Mouse (Mus musculus): ENCODE measurements around the gene Itpripl2.
A peak's percentile ranks its signal among the peaks of the same experiment; 100 is the strongest.

The Itpripl2 gene

GRCm38 (mm10) chr7:118486917-118487316, 4.9 kb downstream of the Itpripl2 start:
- no peak for DNase-seq

- no peak for DNase-seq
Observed at GRCm38 (mm10) chr7:118483996-118484395, 7.8 kb downstream of the Itpripl2 start.

- DNase-seq: no peak
Observed at GRCm38 (mm10) chr7:118482001-118482400, 9.8 kb downstream of the Itpripl2 start.

- DNase-seq: no peak
Observed at GRCm38 (mm10) chr7:118481047-118481810, 10.5 kb downstream of the Itpripl2 start.

GRCm38 (mm10) chr7:118480160-118480709, 11.5 kb downstream of the Itpripl2 start:
- DNase-seq: no peak

DNA sequence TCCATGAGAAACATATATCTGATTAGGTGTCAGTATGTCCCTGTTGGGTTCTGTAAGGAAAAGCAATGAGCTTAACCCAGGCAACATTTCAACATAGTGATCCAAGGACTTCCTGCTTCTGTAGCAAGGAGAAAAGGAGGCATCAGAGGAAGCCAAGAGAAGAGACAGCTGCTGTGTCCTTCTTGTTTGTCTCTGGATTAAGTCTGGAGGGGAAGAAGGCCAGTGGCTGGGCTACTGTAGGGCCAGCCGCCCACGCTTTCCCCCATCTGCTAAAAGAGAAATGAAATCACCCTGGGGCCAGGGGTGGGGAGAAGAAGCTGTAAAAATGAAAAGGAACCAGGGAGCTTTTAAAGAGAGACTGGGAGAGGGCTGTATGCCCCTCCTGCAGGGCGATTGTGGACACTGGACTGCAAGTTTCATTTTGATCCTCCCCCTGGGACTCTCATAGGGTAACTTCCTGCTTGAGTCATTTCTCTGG, 12.9 kb downstream of the Itpripl2 start:
- DNase-seq: no peak

DNA sequence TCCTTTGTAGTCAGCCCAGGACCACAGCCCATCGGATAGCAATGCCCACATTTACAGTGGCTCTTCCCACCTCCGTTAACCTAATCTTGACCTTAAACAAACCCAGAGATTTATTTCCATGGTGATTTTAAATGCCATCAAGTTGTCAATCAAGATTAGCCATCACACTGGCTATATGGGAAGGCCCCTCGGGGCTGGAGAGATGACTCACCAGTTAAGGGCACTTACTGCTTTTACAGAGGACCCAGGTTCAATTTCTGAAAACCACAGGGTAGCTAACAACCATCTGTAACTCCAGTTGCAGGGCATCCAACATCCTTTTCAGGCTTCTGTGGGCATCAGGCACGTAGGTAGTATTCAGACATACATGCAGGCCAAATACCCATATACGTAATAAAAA, 15.3 kb downstream of the Itpripl2 start:
- no peak for DNase-seq

DNA sequence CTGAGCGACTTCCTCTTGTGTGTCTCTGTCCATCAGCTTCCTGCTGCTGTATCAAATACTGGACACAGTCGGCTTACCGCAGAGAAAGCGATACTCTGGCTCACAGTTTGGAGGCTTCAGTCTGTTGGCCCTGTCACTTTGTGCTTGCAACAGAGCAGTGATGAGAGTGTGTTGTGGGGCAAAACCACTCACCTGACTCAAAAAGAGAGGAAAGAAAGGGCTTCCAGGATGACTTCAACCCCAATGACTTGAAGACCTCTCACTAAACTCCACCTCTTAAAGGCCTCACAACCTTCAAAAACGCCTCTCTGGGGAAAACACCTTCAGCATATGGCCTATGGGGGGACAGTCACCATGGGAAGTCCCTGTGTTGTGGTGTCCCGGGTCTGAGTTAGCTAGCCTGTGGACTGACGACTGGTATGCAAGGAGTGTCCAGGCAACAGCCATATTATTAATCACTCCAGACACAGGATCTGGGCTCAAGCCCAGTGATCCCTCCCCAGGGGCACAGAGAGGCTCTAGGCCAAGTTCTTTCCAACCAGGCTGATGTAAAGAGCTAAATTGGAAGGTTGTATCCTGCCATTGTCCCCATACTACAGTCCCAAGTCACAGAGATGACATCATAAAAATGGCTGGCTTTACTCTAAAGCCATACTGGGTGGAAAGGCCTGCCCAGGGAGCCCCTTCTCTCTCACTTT, 16.6 kb downstream of the Itpripl2 start:
- no peak for DNase-seq

- DNase-seq: no peak
Observed at GRCm38 (mm10) chr7:118472886-118473285, 18.9 kb downstream of the Itpripl2 start.

- DNase-seq: no peak
Observed at GRCm38 (mm10) chr7:118468060-118468459, 23.7 kb downstream of the Itpripl2 start.

DNA sequence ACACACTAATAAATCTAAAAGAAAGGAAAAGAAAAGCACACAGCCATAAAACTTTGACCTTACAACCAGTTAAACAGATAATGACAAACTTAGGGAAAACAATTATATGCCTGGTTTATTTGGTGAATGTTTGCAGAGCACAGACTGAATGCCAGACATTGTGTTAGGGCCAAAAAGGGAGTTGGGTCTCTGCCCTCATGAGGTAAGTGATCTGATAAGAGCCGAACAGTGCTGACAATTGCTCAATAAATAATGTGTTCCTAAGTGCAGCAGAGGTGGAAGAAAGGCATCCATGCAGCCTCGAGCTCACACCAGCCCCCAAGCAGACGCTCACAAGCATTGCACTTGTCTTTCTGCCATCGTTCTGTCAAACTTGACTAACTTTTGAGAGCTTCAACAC, 27.3 kb downstream of the Itpripl2 start:
- DNase-seq: no peak

DNA sequence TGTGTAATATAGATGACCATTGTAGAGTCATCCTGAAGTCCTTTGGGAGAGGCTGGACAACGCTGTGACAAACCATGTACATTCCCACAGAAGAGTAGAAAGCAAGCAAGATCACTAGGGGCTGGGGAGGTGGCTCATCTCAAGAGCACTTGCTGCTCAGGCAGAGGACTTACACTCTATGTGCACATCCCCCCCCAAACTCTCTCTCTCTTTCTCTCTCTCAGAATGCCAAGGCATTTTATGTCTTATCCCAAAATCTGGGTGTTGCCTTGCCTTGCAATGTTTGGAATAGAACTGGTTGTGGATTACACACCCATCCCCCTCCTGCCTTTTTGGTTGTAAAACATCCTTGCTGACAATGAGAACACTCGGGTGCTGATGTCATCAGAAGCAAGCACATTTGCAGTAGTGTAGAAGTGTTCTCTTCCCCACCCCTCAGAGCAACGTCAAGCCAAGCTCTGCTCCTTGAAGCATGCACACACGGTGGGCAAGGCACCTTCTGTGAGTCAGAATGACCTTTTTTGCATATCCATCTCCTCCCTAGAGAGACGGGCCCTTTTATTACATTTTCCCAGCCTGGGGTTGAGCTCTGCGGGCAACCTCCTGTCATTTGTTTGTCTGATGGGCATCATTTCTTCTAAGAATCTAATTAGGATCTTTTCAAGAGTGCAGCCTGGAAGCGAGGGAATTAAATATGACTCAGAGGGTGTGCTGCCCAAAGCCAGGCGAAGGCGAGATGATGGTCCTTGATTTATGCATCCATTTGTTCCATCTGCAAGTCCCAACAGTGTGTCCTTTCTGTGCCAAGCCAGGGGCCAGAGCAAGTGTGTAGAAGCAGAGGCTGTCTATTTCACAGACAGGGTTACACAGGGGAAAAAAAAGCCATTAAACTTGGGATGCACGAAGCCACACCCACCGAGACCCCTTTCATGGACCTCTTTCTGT, 28.7 kb downstream of the Itpripl2 start:
- DNase-seq: no peak

- no peak for DNase-seq
Observed at GRCm38 (mm10) chr7:118461400-118462136, 30.2 kb downstream of the Itpripl2 start.

DNA sequence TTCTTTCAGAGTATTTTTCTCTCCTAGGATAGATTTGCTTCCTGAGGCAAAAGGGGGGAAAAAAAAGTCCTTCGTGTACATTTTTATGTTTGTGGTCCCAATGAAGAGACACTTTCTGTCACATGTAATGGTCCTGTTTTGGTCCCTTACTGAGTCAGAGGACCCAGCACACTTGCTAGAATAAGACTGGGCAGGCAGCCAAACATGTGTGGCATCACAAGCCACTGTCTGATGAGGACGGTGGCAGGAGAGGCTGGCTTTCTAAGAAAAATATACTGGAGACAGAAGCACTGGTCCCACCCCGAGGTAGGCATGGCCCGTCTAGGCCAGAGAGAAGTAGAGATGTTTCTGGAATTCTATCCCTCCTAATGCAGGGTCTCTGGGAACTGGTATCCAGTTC, 38.1 kb downstream of the Itpripl2 start:
- DNase-seq: no peak

GRCm38 (mm10) chr7:118452940-118453339, 38.8 kb downstream of the Itpripl2 start:
- no peak for DNase-seq

DNA sequence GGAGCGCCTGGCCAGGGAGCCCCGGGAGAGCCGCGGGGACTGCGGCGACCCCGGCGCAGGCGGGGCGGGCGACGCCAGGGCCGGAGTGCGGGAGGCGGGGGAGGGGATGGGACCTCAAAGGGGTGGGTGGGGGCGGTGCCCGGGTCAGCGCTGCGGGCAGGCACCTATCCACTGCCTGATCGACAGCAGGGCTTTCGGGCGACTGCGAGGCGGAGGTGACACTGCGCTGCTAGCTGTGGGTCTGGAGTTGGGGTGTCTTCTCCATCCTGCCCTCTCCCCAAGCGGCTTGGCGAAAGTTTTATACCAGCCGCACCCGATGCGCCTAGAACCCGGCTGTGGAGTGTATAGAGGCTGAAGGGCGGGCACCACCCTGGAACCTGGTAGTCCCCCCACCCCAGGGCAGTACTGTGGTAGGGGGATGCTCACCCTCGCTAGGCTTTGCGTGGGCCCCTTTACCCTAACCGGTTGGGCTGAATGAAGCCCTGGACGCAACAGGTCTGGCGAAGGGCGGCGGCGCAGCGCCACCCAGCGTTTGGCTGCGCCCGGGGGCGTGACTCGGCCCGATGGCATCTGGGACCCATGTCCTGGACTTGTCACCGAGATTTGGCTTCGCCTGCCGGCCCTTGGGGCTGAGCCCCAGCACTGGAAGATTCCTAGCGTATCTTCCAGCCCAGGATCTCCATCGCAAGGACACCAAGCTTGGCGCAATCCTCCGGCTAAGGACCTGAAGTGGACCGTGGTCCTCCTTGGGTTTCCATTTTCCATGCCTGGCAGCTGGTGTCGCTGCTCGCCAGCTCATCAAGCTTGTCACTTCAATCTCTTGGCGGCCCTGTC, 43.4 kb downstream of the Itpripl2 start, which contains the start of gene Syt17:
Syt17 (minus strand) TSS at position 89 of the 834 bp plus-strand sequence.
- peak; percentile 32 to 34 for DNase-seq

DNA sequence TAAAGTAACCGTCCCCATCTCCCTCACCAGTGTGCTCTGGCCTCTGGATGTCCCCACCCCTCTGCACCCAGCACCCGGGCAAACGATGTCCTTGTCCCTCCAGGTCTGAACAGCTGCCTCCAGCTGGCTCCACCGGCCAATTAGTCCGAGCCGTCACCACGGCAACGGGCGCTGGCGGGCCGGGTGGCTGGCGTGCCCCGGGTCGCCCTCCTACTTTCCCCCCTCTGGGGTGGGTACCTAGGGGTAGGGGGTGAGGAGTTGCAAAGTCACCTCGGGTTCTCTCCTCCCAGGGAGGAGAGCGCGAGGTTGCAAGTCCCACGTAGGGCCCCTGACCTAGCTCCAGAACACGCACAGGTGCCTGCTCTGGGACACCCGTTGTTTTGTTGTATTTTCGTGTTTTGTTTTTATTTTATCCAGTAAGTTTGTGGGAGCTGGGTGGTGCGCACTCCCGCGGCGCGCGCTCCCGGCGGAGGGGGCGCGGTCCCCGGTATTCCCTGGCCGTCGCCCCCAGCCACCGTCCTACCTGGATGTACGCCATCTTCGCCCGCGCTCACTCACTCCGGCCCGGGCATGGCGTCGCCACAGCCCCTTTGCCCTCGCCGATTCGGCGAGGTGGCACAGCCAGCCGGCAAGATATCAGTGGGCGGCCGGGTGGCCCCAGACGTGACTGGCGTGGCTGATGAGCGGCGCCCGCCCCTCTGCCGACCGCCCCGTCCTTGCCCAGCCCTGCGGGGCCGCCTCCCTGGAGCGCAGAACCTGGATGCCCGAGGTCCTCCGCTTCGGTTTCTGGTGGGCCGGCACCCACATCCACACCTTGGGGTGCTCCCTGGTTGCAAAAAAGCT, 44.3 kb downstream of the Itpripl2 start:
- no peak for DNase-seq

DNA sequence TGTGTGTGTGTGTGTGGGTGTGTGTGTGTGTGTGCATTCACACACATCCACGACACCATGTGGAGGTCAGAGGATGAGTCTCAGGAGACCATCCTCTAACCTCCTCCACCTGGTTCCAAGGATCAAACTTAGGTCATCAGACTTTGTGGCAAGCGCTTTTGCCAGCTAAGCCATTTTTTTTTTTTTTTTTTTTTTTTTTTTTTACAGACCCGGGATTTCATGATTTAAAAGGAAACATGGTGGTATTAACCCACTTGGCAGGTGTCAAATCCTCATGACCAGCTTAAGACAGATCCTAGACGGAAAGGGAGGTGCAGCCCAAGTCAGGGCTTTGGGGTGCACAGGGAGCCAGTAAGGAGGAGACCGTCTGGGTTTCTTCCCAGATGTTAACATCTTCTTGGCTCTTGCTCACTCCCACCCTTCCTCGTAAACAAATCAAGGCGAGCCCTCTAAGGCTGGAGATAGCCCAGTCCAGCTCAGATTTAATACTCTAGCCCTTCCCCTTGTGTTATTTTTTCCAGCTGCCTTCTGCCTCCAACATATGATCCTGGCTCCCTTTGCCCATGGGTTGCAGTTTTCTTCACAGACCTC, 47.8 kb downstream of the Itpripl2 start:
- no peak for DNase-seq

GRCm38 (mm10) chr7:118443371-118443770, 48.4 kb downstream of the Itpripl2 start:
- no peak for DNase-seq

- DNase-seq: no peak
Observed at GRCm38 (mm10) chr7:118441535-118441934, 50.2 kb downstream of the Itpripl2 start.

All from B cell, adult 2 months (primary cell).